Mouse (Mus musculus) small intestine, adult 2 months (tissue): ENCODE results near the gene Tspan9.

Experiments used
- CTCF ChIP-seq: fragments of 200-500 bp; IDR thresholded peaks from 2 replicates; pipeline ENCODE4 v1.5.1; 2012; ENCODE audit warnings: low read depth, mild to moderate bottlenecking, control low read depth, inconsistent platforms, low read length, moderate library complexity, mixed read lengths; ENCODE audit not compliant: insufficient replicate concordance, insufficient read length; ENCODE audit errors: extremely low read depth
- POLR2A ChIP-seq: fragments of 200-500 bp; IDR thresholded peaks from 2 replicates; pipeline ENCODE4 v1.6.1; 2012; ENCODE audit warnings: low read depth, mild to moderate bottlenecking, control low read depth, inconsistent platforms, low read length, moderate library complexity

- TF ChIP-seq CTCF = no peak
- TF ChIP-seq POLR2A = no peak
Measured at GRCm38 (mm10) chr6:128134196-128134924, 9.0 kb downstream of the Tspan9 start.
